11 mouse cellular contexts compared by ENCODE assay signal in genomic region chr17:64529296-64529994, GRCm38 (mm10).
DNase-seq lines count a peak whose midpoint lies in the region; ATAC-seq and TF ChIP-seq lines count a peak whose summit lies in the region.
"Had no signal": no experiment of that assay in that cellular context is flagged by ENCODE, and none has a peak within 500 bp of the region (broad histone marks: within the 10 kb centered on the region; RNA-seq: fewer than 3 reads in every experiment).

No protein-coding gene starts in this region.

- H3K36me3 ChIP-seq in kidney, adult 2 months (ENCODE audit: control insufficient read depth, insufficient read depth, low read length) = no peaks in the 10 kb centered on the region
- no peaks in the 10 kb centered on the region for H3K36me3 ChIP-seq in embryonic facial prominence, embryonic 10.5 days (replicated peaks)
- H3K36me3 ChIP-seq in forebrain, embryonic 11.5 days (ENCODE audit: control insufficient read depth, insufficient read depth, low read length) = no peaks in the 10 kb centered on the region
- H3K36me3 ChIP-seq: heart, embryonic 13.5 days had no signal

- no peak overlapping the region for H3K27ac ChIP-seq in kidney, adult 2 months (ENCODE audit: insufficient read depth, low read depth, low read length)
- H3K27ac ChIP-seq in embryonic facial prominence, embryonic 10.5 days (replicated peaks) = no peak overlapping the region
- H3K27ac ChIP-seq in forebrain, embryonic 11.5 days (ENCODE audit: low read depth, low read length) = no peak overlapping the region
- H3K27ac ChIP-seq: heart, embryonic 13.5 days; macrophage had no signal

- ATAC-seq in forebrain, embryonic 11.5 days (replicated peaks; ENCODE audit: low FRiP score) = no peak

- no peak for DNase-seq in kidney, adult 2 months
- no peak for DNase-seq in kidney, postnatal 36 days
- DNase-seq in 416B (ENCODE audit: low read depth) (peak; percentile 23), ES-CJ7 (ENCODE audit: low read depth, low spot score) (peak; percentile 77), MN1 (ENCODE audit: low spot score) (no peak)
- DNase-seq in embryonic facial prominence, embryonic 10.5 days (ENCODE audit: low spot score) = peak; percentile 29
- no peak for DNase-seq in forebrain, embryonic 11.5 days (ENCODE audit: low spot score)
- DNase-seq: kidney, adult 11 months; right cerebral cortex, postnatal 14 days had no signal

- no peaks in the 10 kb centered on the region for H3K4me1 ChIP-seq in kidney, adult 2 months (ENCODE audit: control insufficient read depth, insufficient read depth, low read length)
- no peaks in the 10 kb centered on the region for H3K4me1 ChIP-seq in embryonic facial prominence, embryonic 10.5 days
- H3K4me1 ChIP-seq in forebrain, embryonic 11.5 days (replicated peaks; ENCODE audit: control insufficient read depth, insufficient read depth, low read length) = no peaks in the 10 kb centered on the region

- H3K27me3 ChIP-seq in kidney, adult 2 months (replicated peaks; ENCODE audit: control insufficient read depth, insufficient read depth, low read length) = no peaks in the 10 kb centered on the region
- no peaks in the 10 kb centered on the region for H3K27me3 ChIP-seq in embryonic facial prominence, embryonic 10.5 days (replicated peaks; ENCODE audit: low read depth, poor library complexity, severe bottlenecking)
- no peaks in the 10 kb centered on the region for H3K27me3 ChIP-seq in forebrain, embryonic 11.5 days (ENCODE audit: control insufficient read depth, insufficient read depth, low read length)
- H3K27me3 ChIP-seq: heart, embryonic 13.5 days had no signal

- no peak overlapping the region for H3K4me3 ChIP-seq in kidney, adult 2 months (ENCODE audit: insufficient read depth, low read depth, low read length)
- no peak overlapping the region for H3K4me3 ChIP-seq in embryonic facial prominence, embryonic 10.5 days
- H3K4me3 ChIP-seq in forebrain, embryonic 11.5 days (ENCODE audit: low read depth, low read length) = no peak overlapping the region
- H3K4me3 ChIP-seq: heart, embryonic 13.5 days had no signal

- no peak overlapping the region for H3K4me2 ChIP-seq in forebrain, embryonic 11.5 days (ENCODE audit: low read depth, low read length, severe bottlenecking)
- H3K4me2 ChIP-seq: heart, embryonic 13.5 days had no signal

- no peak for TF ChIP-seq POLR2A in kidney, adult 2 months (IDR thresholded peaks at IDR 0.05; ENCODE audit: low read depth, low read length)

- H3K9me3 ChIP-seq in embryonic facial prominence, embryonic 10.5 days = no peaks in the 10 kb centered on the region
- no peaks in the 10 kb centered on the region for H3K9me3 ChIP-seq in forebrain, embryonic 11.5 days (ENCODE audit: control insufficient read depth, low read length)
- H3K9me3 ChIP-seq: heart, embryonic 13.5 days had no signal

- WGBS in kidney, adult 2 months = 81% methylated on average over 14 of the region's 14 CpGs
- WGBS in embryonic facial prominence, embryonic 10.5 days = 82% methylated on average over 14 of the region's 14 CpGs
- WGBS in forebrain, embryonic 11.5 days = 84% methylated on average over 14 of the region's 14 CpGs

- no peak overlapping the region for H3K9ac ChIP-seq in forebrain, embryonic 11.5 days (ENCODE audit: low read length)
- H3K9ac ChIP-seq: heart, embryonic 13.5 days had no signal

- peak; percentile 40; the same call in 1 of the 2 replicates for TF ChIP-seq CTCF in kidney, adult 2 months (conservative IDR thresholded peaks at IDR 0.05; ENCODE audit: insufficient read depth, insufficient read length, low read depth, low read length)

Comparison
In these comparisons a context has a peak if more than half of its experiments do, and no peak if none do; other contexts are left out.
1. DNase-seq: peak in 416B (single experiment), ES-CJ7 (single experiment) and embryonic facial prominence, embryonic 10.5 days (single experiment); none in kidney, adult 2 months (single experiment), kidney, postnatal 36 days (0 of 2), forebrain, embryonic 11.5 days (single experiment) and MN1 (single experiment).